Mouse (Mus musculus) kidney, adult 18-20 months (tissue): ENCODE measurements at regions not wholly inside any gene's neighbourhood (a gene's known extent, or its start where the extent isn't known, plus 50 kb on each side); places are given as distances from the start of the nearest gene placed in this dataset.

ENCODE experiments used
- DNase-seq: peaks from one replicate; pipeline ENCODE4 v3.0.0; 2021

DNA sequence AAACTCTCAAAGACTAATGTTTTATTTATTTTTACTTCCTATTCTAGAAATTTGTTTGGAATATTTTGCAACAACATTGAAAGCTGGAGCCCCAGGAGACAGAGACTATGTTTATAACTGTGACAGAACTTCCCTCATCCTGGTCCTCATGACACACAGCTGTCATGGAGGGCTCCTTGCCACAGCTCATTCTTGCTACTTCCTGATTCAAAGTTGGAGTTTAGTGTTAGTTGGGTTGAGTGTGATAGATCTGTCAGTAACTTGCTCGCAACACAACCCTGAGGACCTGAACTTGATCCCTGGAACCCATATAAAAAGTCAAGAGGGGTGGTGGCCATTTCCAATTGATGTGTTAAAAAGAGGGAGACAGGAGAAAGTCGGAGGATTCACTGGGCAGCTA, 328.3 kb upstream of the Nox3 start:
- no peak for DNase-seq

- no peak for DNase-seq
Observed at GRCm38 (mm10) chr17:4029202-4029601, 333.1 kb upstream of the Nox3 start.

GRCm38 (mm10) chr17:4034816-4035360, 338.8 kb upstream of the Nox3 start:
- DNase-seq, result no peak

DNA sequence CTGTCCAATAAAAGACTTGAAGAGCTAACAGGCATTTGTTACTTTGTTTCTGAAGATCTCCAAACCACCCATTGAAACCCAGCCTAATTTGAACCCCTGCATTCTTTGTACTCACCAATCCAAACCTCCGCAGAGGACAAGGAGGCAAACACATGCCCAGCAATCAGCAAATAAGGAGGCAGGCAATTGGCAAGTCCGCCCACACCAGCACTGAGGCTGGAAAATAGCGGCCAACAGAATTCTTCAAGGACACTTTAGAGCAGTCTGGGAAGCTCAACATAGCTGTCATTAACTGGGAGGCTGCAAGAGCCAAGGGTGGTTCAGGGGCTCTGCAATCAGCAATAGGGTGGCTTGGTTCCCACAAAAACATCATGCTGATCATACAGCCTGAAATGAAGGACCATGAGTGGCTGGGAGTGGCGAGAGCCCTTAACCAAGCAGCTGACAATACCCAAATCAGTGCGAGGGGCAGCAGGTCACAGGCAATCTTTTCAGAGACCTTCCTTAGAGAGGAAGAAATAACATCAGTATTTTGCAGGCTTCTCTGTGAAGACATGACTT, 344.1 kb upstream of the Nox3 start:
- no peak for DNase-seq

DNA sequence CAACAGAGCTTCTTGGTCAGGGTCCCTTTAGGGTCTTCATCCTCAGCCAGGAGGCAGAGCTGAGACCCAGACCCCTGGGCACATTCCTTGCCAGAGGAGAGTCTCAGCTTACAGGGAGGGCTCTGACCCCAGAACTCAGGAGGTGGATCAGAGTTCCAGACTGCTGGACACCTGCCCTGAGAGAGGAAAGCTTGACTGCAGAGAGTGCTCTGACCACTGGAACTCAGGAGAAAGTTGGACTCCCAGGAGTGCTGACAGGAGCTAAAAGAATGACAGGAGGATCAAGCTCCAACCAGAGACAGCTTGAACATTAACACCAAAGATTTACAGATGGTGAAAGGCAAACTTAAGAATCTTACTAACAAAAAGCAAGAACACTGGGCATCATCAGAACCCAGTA, 364.1 kb upstream of the Nox3 start:
- DNase-seq, result peak; percentile 3

- DNase-seq, result no peak
Observed at GRCm38 (mm10) chr17:4073381-4073780, 377.3 kb upstream of the Nox3 start.

- no peak for DNase-seq
Observed at GRCm38 (mm10) chr17:4080564-4080963, 384.5 kb upstream of the Nox3 start.

GRCm38 (mm10) chr17:4094621-4095020, 398.6 kb upstream of the Nox3 start:
- no peak for DNase-seq

GRCm38 (mm10) chr17:4103321-4103720, 407.3 kb upstream of the Nox3 start:
- DNase-seq, result no peak

- peak; percentile 41 for DNase-seq
Observed at GRCm38 (mm10) chr17:4109263-4109662, 413.2 kb upstream of the Nox3 start.

GRCm38 (mm10) chr17:4113021-4113420, 417.0 kb upstream of the Nox3 start:
- DNase-seq, result no peak

DNA sequence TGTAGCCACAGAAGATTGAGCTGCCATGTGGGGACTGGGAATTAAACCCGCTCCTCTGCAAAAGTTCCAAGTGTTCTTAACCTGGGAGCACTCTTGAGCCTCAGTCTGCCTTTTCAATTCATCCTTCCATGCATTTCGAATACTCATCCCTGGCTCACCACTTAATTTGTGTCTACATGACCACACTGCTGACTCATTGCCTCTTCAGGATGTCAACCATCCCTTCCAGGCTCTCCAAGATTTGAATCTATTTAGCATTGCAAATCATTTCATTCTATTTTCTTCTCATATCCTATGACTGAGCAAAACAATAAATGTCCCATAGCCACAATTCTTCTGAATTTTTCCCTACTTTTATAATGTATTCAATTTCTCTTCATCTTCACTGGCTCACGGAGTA, 420.4 kb upstream of the Nox3 start:
- DNase-seq, result no peak

DNA sequence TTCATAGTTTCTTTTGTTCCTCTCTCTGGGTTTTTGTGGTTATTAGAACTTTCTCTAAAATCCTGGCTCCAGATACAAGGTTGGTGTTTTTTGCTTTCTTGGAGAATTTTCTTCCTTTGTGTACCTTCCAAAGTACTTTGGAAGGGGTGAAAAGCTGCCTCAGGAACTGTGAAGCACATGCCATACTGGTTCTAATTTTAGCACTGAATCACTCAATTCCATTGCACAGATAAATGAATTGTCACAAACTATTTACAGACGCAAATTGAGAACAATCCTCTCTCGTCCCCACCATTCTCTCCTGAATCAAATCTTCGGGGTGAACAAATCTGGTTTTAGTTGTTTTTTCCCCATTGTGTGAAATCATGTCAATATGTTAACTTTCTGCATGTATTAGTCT, 437.6 kb upstream of the Nox3 start:
- no peak for DNase-seq

DNA sequence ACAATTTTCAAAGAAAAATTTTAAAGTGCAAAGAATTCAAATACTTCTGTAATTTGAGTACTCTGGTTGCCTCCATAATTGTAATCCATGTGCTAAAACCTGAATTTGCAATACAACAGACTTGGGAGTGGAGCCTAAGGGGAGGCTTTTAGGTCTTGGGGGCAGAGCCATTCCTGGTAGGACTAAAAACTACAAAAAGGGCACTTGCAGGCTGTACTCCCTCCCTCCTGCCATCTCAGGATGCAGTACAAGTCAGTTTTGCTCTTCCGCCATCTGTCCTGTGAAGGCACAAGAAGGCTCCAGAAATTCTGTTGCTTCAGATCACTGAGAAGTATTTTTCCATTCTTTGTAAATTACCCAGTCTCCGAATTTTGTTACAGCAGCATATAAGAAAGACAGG, 467.4 kb upstream of the Nox3 start:
- no peak for DNase-seq

GRCm38 (mm10) chr17:4173951-4174361, 477.9 kb upstream of the Nox3 start:
- peak; percentile 24 for DNase-seq

- no peak for DNase-seq
Observed at GRCm38 (mm10) chr17:4175006-4175405, 478.9 kb upstream of the Nox3 start.

- no peak for DNase-seq
Observed at GRCm38 (mm10) chr17:4176524-4176923, 480.5 kb upstream of the Nox3 start.

GRCm38 (mm10) chr17:4177485-4178150, 481.6 kb upstream of the Nox3 start:
- DNase-seq, result peak; percentile 12

GRCm38 (mm10) chr17:4179271-4179670, 483.2 kb upstream of the Nox3 start:
- no peak for DNase-seq

GRCm38 (mm10) chr17:4182106-4182505, 486.0 kb upstream of the Nox3 start:
- no peak for DNase-seq

DNA sequence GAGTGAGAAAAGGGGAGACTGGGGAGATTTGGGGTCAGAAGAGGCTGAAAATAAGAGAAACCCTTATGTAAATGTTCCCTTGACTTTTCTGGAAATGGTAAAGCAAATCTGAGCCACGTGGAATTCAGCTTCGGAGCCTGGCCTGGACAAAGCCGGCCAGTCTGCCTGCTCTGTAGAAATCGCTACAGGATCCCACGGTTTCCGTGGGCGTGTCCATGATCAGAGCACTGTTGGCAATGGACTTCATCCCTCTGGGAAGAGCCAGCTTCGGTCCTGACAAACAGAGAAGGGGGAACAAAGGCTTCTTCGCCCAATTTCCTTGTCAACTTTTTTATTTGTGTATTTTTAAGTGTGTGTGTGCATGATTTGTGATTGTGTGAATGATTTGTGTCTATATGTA, 490.7 kb upstream of the Nox3 start:
- no peak for DNase-seq

DNA sequence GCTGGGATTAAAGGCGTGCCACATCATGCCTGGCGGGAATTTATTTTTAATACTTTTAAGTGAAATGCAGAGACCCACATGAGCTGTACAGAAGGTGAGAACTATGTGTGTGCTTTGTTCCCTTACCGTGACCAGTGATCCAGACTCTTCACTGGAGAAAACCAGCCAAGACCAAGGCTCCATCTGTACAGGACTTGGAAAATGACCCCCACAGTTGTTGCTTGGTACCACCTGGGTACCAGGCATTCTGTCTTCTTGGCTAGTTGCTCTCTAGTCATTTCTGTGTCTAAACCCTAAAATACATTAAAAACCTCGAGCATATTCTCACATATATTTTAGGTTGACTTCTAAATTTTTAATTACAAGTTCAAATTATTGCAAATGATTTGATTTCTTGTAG, 491.5 kb upstream of the Nox3 start:
- DNase-seq, result no peak

- peak; percentile 37 for DNase-seq
Observed at GRCm38 (mm10) chr17:4196793-4197448, 500.9 kb upstream of the Nox3 start.

GRCm38 (mm10) chr17:4198001-4198400, 501.9 kb upstream of the Nox3 start:
- DNase-seq, result no peak
